Mouse (Mus musculus): ENCODE measurements around the gene Matk.
A peak's percentile ranks its signal among the peaks of the same experiment; 100 is the strongest.

Matk gene

GRCm38 (mm10) chr10:81242021-81242420 lies 10.7 kb upstream of the Matk start:
- DNase-seq (ENCODE audit: low read depth, low spot score) = no peak

GRCm38 (mm10) chr10:81244146-81244545 lies 8.6 kb upstream of the Matk start:
- no peak for DNase-seq (ENCODE audit: low read depth, low spot score)

DNA sequence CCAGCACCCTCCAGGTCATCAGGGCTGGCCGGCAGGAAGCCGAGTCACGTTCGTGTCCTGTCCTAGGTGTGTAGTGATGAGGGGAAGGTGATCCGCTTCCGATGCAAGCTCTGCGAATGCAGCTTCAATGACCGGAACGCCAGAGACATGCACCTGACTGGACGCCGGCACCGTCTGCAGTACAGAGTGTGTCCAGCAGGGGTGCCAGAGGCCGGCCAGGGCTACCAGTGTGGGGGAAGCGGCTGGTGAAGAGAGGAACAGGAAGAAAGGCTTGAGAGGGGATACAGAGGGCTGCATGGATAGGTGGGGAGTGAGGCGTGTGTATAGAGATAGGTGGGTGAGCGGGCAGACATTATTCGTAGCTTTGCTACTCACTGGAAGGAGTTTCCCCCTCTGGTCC lies 8.1 kb upstream of the Matk start:
- DNase-seq (ENCODE audit: low read depth, low spot score) = no peak

- DNase-seq (ENCODE audit: low read depth, low spot score) = no peak
These were observed 7.6 kb upstream of the Matk start for GRCm38 (mm10) chr10:81245166-81245565.

DNA sequence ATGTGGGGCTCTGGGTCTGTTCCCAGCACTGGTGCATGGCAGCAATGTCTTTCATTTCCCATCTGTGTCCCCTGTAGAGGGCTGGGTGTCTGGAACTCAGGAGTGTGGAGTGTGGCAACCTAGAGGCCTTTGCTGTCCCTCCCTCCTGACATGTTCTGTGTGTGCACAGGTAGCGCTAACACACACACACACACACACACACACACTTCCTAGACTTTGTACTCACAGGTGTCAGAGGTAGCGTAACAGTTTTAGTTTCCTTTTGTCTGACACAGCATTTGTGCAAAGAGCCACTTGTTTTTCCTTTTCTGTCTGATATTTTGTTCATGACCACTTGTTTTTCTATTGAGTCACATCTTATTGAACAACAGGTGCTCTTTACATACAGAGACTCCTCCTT lies 4.9 kb upstream of the Matk start:
- no peak for DNase-seq (ENCODE audit: low read depth, low spot score)

GRCm38 (mm10) chr10:81249442-81249841 lies 3.3 kb upstream of the Matk start:
- no peak for DNase-seq (ENCODE audit: low read depth, low spot score)

DNA sequence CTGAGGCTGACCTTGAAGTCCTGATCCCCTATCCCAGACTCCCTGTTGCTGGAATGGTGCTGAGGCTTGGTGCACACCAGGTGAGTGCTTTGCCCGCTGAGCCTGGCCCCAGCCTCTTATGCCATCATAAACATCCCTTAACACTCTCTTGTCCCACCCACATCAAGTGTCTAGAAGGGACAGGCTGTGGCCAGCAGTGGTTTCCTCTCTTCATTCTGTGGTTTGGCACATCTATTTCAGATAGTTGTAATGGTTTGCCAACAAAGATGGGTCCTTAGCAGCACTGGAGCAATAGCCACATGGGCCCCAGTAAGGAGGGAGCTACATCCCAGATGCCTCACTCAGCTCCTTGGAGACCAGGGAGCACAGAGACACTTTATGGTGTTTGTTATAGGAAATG lies 2.2 kb downstream of the Matk start:
- DNase-seq (ENCODE audit: low read depth, low spot score) = no peak

DNA sequence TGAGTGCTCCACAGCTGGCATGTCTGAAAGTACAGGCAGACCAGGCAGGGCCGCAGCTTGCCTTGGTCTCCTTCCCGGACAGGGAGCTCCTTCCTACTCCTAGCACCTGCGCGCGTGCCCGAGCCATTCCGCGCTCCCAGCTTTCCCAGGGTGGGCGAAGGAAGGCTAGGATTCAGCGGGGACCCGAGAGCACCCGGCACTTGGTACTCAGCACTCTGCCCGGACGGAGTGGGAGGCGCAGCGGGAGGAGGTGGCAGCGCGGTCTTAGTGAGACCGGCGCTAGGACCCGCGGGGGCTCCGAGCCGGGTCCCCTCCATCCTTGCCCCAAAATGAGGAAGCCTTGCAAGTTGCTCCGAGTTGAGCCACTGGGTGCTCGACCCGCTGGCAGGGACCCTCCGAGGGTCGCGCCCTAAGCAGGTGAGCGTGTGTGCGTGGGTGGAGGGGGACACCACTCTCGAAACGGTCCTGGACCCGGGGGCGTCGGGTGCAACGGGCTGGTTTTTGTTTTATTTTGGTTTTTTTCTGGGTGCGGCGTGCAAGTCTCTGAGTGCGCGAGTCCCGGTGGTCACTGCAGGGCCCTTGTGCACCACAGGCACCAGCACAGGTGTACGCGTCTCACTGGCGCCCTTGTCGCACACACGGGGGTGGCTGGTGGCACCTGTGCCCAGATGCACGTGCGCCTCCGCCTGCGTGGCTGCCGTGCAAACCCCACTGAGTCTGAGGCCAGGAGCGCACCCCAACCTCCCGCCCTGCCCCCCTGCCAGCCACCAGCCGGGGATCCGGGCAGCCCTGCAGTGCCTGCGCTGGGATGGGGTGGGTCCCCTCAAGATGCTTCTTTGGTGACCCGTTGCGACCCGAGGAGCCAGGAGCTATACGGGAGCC lies 4.7 kb downstream of the Matk start:
- no peak for DNase-seq (ENCODE audit: low read depth, low spot score)

DNA sequence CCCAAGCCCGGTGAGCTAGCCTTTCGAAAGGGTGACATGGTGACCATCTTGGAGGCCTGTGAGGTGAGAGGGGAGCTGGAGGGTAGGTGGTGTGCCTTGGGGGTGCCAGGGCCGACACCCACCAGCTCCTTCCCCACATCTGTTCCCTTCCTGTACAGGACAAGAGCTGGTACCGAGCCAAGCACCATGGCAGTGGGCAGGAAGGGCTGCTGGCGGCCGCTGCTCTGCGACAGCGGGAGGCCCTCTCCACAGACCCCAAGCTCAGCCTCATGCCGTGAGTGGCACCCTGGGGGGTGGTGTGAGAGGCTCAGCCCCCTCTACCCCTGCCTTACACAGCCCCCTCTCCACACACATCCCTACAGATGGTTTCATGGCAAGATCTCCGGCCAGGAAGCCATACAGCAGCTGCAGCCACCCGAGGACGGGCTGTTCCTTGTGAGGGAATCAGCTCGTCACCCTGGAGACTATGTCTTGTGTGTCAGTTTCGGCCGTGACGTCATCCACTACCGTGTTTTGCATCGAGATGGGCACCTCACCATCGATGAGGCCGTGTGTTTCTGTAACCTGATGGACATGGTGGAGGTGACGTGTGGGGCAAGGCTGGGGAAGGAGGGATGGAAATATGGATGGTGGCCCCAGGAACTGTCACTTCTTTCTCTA lies 6.6 kb downstream of the Matk start:
- no peak for DNase-seq (ENCODE audit: low read depth, low spot score)

DNA sequence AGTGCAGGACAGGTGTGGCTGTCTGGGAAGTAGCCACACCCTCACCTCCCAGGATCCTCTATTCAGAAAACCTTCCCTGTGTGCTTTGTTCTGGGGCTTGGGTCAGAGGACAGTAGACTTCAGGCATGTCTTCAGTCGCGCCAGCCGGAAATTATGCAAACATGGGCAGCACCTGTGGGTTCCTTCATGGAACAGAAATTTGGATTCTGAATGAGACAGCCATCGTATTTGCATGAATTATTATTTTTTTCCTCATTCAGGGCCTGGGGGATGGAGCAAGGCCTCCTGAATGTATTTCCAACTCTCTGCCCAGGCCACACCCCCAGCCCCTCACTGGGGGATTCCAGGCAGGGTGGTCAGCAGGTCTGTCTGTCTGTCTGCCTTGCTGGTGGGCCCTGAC lies 8.3 kb downstream of the Matk start:
- DNase-seq (ENCODE audit: low read depth, low spot score) = no peak

GRCm38 (mm10) chr10:81265540-81265939 lies 12.8 kb downstream of the Matk start:
- no peak for DNase-seq (ENCODE audit: low read depth, low spot score)

DNA sequence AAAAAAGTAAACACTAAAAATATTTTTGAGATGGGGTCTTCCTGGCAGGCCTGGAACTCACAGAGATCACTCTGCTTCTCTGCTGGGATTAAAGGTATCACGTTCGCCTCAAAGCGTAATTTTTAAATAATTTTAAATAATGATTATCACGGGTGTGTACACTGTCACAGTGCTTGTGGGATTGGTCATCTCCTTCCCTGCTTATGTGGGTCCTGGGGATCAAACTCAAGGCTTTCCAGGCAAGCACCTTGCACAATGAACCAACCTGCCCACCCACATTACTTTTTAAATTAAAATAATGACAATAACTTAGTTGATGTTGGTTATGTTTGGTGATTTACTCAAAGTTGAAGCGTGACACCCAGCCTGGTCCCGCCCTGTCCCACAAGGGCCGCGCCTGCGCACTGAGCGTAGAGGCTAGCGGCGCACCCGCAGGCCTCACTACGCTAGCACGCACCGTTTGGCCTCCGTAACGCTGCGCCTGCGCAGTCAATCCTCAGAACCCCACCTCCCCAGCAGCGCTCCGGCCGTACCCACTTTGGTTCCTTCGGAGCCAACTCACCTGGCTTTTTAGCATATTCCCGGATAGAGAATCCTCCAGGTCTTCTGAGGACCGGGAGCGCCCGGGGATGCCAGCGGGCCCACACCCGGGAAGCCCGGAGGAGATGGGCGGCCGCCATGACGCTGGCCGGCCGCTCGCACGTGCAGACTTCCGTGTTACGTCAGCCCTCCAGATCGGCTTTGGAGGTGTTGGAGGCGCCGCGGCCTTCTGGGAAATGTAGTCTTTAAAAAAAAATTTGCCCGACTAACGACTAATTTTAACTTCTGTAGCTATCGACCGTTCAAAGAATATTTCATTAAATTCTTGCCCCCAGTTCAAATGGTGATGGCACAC lies 13.7 kb downstream of the Matk start, which contains the start of the genes Mrpl54 and Apba3:
Gene Mrpl54, minus strand, starts transcription at position 724 of the 895 bp plus-strand sequence.
Gene Apba3, plus strand, starts transcription at position 750 of the 895 bp plus-strand sequence.
- peak; percentile 92 for DNase-seq (ENCODE audit: low read depth, low spot score)

- peak; percentile 90 for DNase-seq (ENCODE audit: low read depth, low spot score)
These were observed 15.3 kb downstream of the Matk start for GRCm38 (mm10) chr10:81268056-81268455.

GRCm38 (mm10) chr10:81268643-81269412 lies 16.1 kb downstream of the Matk start:
- no peak for DNase-seq (ENCODE audit: low read depth, low spot score)

- DNase-seq (ENCODE audit: low read depth, low spot score) = no peak
These were observed 19.6 kb downstream of the Matk start for GRCm38 (mm10) chr10:81272356-81272755.

- no peak for DNase-seq (ENCODE audit: low read depth, low spot score)
These were observed 21.1 kb downstream of the Matk start for GRCm38 (mm10) chr10:81273842-81274241.

- no peak for DNase-seq (ENCODE audit: low read depth, low spot score)
These were observed 24.9 kb downstream of the Matk start for GRCm38 (mm10) chr10:81277676-81278075.

DNA sequence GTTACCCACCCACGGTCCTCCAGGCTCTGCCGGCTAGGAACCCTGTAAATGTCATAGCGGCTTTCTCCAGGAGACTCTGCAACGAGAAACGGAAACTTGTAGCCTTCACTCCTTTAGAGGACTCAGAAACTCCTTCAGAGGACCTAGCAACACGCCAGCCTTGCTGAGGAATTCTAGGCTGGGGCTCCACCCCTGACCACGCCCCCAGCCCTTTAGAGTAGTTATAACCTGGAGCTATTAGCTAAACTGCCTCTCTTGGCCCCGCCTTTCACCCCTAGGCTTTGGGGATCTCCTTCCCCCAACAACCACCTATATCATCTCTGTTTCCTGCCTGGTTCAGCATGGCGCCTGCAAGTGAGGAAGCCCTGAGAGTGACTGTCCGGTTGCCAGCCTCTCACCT lies 26.8 kb downstream of the Matk start:
- no peak for DNase-seq (ENCODE audit: low read depth, low spot score)

- DNase-seq (ENCODE audit: low read depth, low spot score) = no peak
These were observed 31.5 kb downstream of the Matk start for GRCm38 (mm10) chr10:81284189-81284588.

GRCm38 (mm10) chr10:81284719-81285118 lies 32.0 kb downstream of the Matk start:
- no peak for DNase-seq (ENCODE audit: low read depth, low spot score)

Measured in retina, adult 2 months (tissue).